Mouse (Mus musculus): ENCODE measurements at regions not wholly inside any gene's neighbourhood (a gene's known extent, or its start where the extent isn't known, plus 50 kb on each side); places are given as distances from the start of the nearest gene placed in this dataset.

- TF ChIP-seq POLR2A (IDR thresholded peaks at IDR 0.05; ENCODE audit: borderline replicate concordance, insufficient read depth, low read length) (no peak), CTCF (IDR thresholded peaks at IDR 0.05; ENCODE audit: borderline replicate concordance, insufficient read depth, low read depth, low read length) (no peak)
- Histone ChIP-seq H3K27me3 (ENCODE audit: control insufficient read depth, insufficient read depth, low read length) (no peaks in the 10 kb centered on the region), H3K27ac (ENCODE audit: insufficient read depth, low read length) (no peak overlapping the region), H3K4me3 (replicated peaks; ENCODE audit: insufficient read depth, low read depth, low read length) (no peak overlapping the region), H3K4me1 (ENCODE audit: control insufficient read depth, insufficient read depth, low read length) (no peaks in the 10 kb centered on the region)
- DNase-seq: no peak
Measured at GRCm38 (mm10) chr9:34334112-34334511, 151.6 kb upstream of the Kirrel3 start.

- Histone ChIP-seq H3K27me3 (ENCODE audit: control insufficient read depth, insufficient read depth, low read length) (no peaks in the 10 kb centered on the region), H3K4me3 (replicated peaks; ENCODE audit: insufficient read depth, low read depth, low read length) (no peak overlapping the region), H3K27ac (ENCODE audit: insufficient read depth, low read length) (no peak overlapping the region), H3K4me1 (ENCODE audit: control insufficient read depth, insufficient read depth, low read length) (no peaks in the 10 kb centered on the region)
- DNase-seq: no peak
- WGBS: 87% methylated on average over 7 of the region's 7 CpGs
- TF ChIP-seq POLR2A (IDR thresholded peaks at IDR 0.05; ENCODE audit: borderline replicate concordance, insufficient read depth, low read length) (no peak), CTCF (IDR thresholded peaks at IDR 0.05; ENCODE audit: borderline replicate concordance, insufficient read depth, low read depth, low read length) (no peak)
Measured at GRCm38 (mm10) chr9:34334555-34335468, 150.9 kb upstream of the Kirrel3 start.

- H3K27ac ChIP-seq (ENCODE audit: insufficient read depth, low read length): no peak overlapping the region
- no peaks in the 10 kb centered on the region for H3K27me3 ChIP-seq (ENCODE audit: control insufficient read depth, insufficient read depth, low read length)
- DNase-seq: no peak
- no peaks in the 10 kb centered on the region for H3K4me1 ChIP-seq (ENCODE audit: control insufficient read depth, insufficient read depth, low read length)
- 67% methylated on average over 2 of the region's 2 CpGs for WGBS
- no peak overlapping the region for H3K4me3 ChIP-seq (replicated peaks; ENCODE audit: insufficient read depth, low read depth, low read length)
- TF ChIP-seq CTCF (IDR thresholded peaks at IDR 0.05; ENCODE audit: borderline replicate concordance, insufficient read depth, low read depth, low read length): no peak
- no peak for TF ChIP-seq POLR2A (IDR thresholded peaks at IDR 0.05; ENCODE audit: borderline replicate concordance, insufficient read depth, low read length)
Measured at GRCm38 (mm10) chr9:34348442-34348841, 137.3 kb upstream of the Kirrel3 start.

GRCm38 (mm10) chr9:34349997-34350396 lies 135.7 kb upstream of the Kirrel3 start:
- H3K27me3 ChIP-seq (ENCODE audit: control insufficient read depth, insufficient read depth, low read length): no peaks in the 10 kb centered on the region
- H3K4me3 ChIP-seq (replicated peaks; ENCODE audit: insufficient read depth, low read depth, low read length): no peak overlapping the region
- H3K4me1 ChIP-seq (ENCODE audit: control insufficient read depth, insufficient read depth, low read length): no peaks in the 10 kb centered on the region
- no peak overlapping the region for H3K27ac ChIP-seq (ENCODE audit: insufficient read depth, low read length)
- 81% methylated on average over 3 of the region's 3 CpGs for WGBS
- DNase-seq: no peak
- TF ChIP-seq CTCF (IDR thresholded peaks at IDR 0.05; ENCODE audit: borderline replicate concordance, insufficient read depth, low read depth, low read length) (no peak), POLR2A (IDR thresholded peaks at IDR 0.05; ENCODE audit: borderline replicate concordance, insufficient read depth, low read length) (no peak)

GRCm38 (mm10) chr9:34353744-34354143 lies 131.9 kb upstream of the Kirrel3 start:
- Histone ChIP-seq H3K4me3 (replicated peaks; ENCODE audit: insufficient read depth, low read depth, low read length) (no peak overlapping the region), H3K27ac (ENCODE audit: insufficient read depth, low read length) (no peak overlapping the region), H3K4me1 (ENCODE audit: control insufficient read depth, insufficient read depth, low read length) (no peaks in the 10 kb centered on the region), H3K27me3 (ENCODE audit: control insufficient read depth, insufficient read depth, low read length) (no peaks in the 10 kb centered on the region)
- no peak for TF ChIP-seq POLR2A (IDR thresholded peaks at IDR 0.05; ENCODE audit: borderline replicate concordance, insufficient read depth, low read length)
- TF ChIP-seq CTCF (IDR thresholded peaks at IDR 0.05; ENCODE audit: borderline replicate concordance, insufficient read depth, low read depth, low read length): no peak
- 91% methylated on average over 9 of the region's 9 CpGs for WGBS
- no peak for DNase-seq

GRCm38 (mm10) chr9:34354723-34355316 lies 130.9 kb upstream of the Kirrel3 start:
- TF ChIP-seq CTCF (IDR thresholded peaks at IDR 0.05; ENCODE audit: borderline replicate concordance, insufficient read depth, low read depth, low read length) (no peak), POLR2A (IDR thresholded peaks at IDR 0.05; ENCODE audit: borderline replicate concordance, insufficient read depth, low read length) (no peak)
- no peaks in the 10 kb centered on the region for H3K27me3 ChIP-seq (ENCODE audit: control insufficient read depth, insufficient read depth, low read length)
- H3K4me1 ChIP-seq (ENCODE audit: control insufficient read depth, insufficient read depth, low read length): no peaks in the 10 kb centered on the region
- H3K4me3 ChIP-seq (replicated peaks; ENCODE audit: insufficient read depth, low read depth, low read length): no peak overlapping the region
- 87% methylated on average over 6 of the region's 6 CpGs for WGBS
- DNase-seq: no peak
- no peak overlapping the region for H3K27ac ChIP-seq (ENCODE audit: insufficient read depth, low read length)

GRCm38 (mm10) chr9:34370686-34371398 lies 114.9 kb upstream of the Kirrel3 start:
- Histone ChIP-seq H3K4me1 (ENCODE audit: control insufficient read depth, insufficient read depth, low read length) (no peaks in the 10 kb centered on the region), H3K27ac (ENCODE audit: insufficient read depth, low read length) (no peak overlapping the region), H3K27me3 (ENCODE audit: control insufficient read depth, insufficient read depth, low read length) (no peaks in the 10 kb centered on the region), H3K4me3 (replicated peaks; ENCODE audit: insufficient read depth, low read depth, low read length) (no peak overlapping the region)
- DNase-seq: no peak
- TF ChIP-seq POLR2A (IDR thresholded peaks at IDR 0.05; ENCODE audit: borderline replicate concordance, insufficient read depth, low read length) (no peak), CTCF (IDR thresholded peaks at IDR 0.05; ENCODE audit: borderline replicate concordance, insufficient read depth, low read depth, low read length) (no peak)
- 85% methylated on average over 4 of the region's 4 CpGs for WGBS

Data from cerebellum, adult 2 months (tissue).